Mouse (Mus musculus) cerebellum, postnatal 14 days (tissue): Measurements from ENCODE around the gene Chchd5.

ENCODE experiments used
- DNase-seq, 2 experiments: peaks; one replicate each; pipeline ENCODE4 v3.0.0; 2021; ENCODE audit warnings: mixed read lengths in 2 of 2

Chchd5 gene

DNA sequence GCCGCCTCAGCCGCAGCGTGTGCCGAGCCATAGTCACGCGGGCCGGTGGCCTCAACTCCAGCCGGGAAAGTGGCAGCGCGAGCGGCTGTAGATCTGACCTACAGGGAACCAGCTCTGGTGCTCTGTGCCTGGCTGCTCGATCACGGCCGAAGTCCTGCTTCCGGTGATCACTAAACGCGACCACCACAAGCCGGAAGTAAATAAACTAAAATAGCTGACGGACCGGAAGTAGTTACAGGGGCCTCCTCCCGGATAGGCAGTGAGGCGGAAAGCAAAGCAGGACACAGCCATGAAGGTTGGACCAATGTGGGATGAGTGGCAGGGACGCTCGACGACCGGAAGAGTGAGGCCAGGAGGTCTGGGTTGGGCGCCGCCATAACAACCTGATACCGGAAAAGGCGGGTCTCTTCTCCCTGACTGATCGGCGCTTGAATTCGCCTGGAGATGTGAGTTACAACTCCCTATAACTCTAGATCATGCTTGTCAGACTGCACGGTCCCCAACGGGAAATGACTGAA, at the start of gene Chchd5:
TSS of gene Chchd5 (plus strand) at position 289 of the 518 bp plus-strand sequence.
- peak; percentile 94 to 95 for DNase-seq

DNA sequence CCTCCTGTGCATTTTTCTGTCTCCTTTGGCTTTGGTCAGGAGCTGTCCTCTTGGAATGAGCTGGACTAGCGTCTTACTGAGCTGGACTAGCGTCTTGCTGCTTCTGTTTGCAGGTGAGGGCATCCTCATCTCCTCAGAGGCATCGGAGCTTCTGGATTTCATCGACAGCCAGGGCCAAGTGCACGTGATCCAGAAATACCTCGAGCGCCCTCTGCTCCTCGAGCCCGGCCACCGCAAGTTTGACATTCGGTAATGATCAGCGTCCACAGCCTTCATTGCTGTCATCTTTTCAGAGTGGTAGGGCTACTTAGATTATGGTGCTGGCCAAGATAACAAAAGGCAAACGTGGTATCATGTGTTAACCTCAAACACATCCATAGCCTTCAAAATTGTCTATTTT, 48.4 kb upstream of the Chchd5 start:
- peak; percentile 31 to 50 for DNase-seq

DNA sequence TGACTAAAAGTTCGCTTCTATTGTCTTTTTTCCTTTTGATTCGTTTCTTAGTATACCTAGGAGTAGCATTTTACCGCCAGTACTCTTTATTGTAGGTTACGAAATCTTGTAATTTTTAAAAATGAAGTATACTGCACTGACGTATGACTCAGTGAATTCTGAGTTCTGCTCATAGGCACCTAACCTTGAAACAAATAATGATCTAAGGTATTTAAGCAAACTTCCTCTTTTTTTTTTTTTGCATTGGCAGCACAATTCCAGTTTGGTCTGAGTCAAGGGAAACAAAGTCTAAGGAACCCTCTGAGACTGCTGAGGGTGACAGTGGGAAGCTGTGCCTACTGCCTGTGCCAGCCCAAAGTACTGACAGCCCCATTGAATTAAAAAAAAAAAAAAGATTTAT, 46.0 kb upstream of the Chchd5 start:
- DNase-seq: no peak

DNA sequence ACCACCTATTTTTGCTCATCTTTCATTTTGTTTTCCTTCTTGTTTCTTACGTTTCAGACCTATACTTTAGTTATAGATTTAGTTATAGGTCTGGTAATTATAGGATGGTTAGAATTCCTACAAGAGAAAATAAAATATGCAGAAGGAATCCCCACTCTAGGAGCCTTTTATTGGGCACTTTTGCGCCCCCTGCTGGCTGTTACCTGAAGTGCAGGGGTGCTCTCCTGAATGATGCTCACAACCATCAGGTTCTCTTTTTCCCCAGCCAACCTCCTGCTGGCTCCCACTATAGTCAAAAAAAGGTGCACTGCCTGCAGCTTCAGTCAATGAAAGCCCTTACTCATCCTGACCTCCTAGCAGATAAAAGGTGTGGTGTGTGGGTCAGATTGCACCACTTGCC, 44.5 kb upstream of the Chchd5 start:
- DNase-seq: peak; percentile 41 to 68

DNA sequence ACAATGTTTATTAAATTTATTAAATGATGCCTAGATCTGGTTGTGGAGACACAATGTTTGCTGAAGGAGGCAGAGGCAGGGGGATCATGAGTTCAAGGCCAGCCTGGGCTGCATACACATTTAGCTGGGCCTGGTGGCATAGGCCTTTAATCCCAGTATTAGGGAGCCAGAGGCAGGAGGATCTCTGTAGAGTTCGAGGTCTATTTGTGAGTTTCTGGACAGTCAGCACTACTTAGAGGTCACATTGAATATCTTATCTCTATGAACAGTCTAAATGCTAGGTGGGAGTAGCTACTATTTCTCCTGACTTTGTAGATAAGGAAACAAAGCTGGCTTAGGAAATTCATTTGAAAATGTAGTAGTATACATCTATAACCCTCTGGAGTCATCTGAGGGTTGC, 42.0 kb upstream of the Chchd5 start:
- DNase-seq: no peak

DNA sequence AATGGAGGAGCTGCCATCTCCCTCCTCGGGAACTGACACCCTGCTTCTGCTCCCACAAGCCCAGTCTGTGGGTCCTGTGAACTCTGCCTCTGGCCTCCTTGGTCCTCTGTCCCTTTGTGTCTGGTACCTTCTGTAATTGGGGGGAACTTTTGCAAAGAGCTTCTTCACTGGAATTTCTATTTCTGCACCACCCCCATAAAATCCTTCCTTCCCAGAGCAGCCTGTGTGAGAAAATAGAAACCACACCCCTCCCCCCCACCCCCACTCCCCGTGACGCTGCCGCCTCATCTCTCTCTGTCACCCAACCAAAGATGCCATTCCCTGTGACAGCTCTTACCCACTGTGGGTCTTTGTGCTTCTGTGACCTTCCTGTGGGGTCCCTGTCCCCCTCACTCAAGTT, 39.1 kb upstream of the Chchd5 start:
- DNase-seq: no peak

DNA sequence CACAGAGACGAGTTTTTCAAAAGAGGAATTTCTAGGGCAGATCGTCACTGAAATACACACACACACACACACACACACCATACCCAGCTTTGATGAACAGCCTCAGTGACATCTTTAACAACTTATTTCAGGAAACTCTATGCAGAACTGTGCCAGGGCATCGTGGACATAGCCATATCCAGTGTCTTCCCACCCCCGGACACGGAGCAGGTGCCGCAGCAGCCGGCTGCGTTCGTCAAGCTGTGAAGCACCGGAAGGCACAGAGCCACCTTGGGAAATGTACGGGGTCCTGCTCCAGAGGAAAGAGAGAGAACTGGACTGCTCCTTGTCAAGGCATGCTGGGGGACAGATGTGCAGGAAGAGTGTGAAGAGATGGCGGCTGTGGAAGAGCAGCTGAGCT, 36.7 kb upstream of the Chchd5 start:
- DNase-seq: no peak

DNA sequence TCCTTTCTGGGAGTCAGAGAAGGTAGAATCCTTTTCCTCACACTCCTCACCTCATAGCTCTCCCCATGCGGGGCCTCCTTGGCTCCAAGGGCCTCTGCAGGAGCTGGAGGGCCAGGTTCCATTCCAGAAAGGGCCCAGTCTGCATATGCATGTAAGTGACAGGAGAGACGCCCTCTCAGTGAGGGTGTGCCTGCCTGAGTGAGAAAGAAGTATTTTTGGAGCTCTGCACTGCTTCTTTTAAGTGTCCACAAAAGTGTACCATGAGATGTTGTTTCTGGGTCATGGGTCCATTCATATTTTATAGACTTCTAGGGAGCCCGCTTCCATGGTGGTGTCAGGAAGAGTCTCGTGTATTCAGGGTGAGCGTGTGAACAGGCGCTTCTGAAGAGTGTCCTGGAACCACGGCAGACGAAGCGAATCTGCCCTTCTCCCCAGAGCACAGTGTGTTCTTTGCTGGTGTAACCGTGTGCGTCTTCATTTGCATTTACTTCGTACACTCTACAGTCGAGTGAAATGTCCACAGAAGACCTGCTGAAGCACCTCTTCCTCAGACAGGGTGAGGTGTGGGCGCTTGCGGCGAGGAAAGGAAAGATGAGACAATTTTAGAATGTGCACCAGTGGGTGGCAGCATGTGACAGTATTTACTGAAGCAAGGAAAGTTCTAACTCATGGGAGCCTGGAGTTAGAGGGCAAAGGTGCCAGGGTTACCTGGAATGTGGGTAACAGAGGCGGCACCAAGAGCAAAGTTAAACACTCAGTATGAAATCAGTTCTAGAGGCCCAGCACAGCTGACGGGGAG, 35.4 kb upstream of the Chchd5 start:
- DNase-seq: no peak

DNA sequence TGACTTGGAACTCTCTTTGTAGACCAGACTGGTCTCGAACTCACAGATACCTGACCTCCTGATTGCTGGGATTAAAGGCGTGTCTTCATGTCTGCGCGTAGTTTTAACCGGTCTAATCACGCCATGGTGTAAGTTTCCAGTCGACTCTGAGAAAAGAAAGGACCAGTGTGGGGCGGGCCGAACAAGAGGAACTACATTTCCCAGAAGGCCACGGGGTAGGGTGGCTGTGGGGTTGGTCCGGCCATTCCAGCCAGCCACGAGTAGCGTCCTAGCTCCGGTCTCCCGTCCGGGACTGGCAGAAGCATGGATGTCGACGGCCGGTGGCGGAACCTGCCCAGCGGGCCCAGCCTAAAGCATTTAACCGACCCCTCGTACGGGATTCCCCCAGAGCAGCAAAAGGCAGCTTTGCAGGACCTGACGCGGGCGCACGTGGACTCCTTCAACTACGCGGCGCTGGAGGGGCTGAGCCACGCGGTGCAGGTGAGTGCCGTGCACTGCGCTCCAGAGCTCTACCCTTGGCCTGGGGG, 28.7 kb upstream of the Chchd5 start, which contains the start of gene Polr1b:
TSS of gene Polr1b (plus strand) at position 212 of the 527 bp plus-strand sequence.
- DNase-seq: peak; percentile 92 to 94

DNA sequence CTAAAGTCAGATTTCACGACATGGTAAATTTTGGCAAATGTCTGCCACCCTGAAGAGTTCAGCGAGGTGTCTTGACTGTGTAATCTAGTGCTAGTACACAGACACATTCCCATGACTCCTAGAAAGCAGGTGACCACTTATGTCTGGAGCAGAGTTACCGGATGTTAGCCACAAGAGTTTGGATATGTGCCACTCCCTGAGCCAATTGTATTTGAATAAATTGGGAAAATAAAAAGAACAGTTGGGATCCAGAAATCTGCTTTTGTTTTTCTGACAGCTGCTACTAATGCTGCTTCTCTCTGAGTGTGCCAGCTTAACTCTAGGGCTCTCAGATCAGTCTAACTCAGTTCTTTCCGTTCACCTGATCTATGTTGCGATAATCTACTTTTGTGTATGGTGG, 16.6 kb upstream of the Chchd5 start:
- no peak for DNase-seq

DNA sequence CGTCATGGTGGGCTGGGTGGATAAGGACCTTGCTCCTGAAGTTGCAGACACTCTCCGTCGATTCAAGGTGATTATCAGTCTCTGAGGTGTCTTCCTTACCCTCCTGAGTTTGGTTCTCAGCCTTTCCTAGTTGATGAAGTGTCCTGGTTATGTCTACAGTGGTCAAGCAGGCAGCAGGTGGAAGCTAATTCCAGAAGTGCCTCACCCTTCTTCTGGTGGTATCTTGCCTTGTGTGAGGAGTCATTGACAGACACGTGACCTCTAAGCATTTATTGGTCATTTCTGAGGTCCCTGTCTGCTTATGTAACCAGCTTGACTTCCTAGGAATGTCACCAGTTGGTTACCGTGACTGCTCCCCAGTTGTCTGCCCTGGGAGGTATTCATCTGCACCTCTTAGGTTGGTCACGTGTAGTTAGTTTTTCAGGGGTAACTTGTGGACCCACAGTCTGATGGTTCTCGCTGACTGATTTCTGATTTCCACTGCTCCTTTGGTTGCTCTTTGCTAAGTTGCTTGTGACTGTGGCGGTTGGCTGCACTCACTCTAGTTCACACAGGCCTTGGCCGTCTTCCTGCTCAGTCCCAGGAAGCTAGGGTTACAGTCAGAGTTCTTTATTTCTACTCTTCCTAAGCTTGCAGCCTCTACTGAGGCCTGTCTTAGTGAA, 13.7 kb upstream of the Chchd5 start:
- no peak for DNase-seq

DNA sequence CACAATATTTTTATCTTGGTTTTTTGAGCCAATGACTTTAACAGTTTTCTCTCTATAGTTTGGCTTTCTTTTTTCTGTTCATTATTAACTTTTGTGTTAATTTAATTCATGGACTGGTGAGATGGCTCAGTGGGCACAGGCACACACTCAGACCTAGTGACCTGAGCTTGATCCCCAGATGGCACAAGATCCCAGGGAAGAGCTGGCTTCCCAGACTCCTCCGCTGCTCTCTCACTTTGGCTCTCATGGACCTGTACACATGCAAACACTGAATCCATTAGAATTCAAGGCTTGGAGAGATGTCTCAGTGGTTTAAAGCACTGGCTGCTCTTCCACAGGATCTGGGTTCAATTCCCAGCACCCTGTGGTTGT, 13.1 kb upstream of the Chchd5 start:
- no peak for DNase-seq

DNA sequence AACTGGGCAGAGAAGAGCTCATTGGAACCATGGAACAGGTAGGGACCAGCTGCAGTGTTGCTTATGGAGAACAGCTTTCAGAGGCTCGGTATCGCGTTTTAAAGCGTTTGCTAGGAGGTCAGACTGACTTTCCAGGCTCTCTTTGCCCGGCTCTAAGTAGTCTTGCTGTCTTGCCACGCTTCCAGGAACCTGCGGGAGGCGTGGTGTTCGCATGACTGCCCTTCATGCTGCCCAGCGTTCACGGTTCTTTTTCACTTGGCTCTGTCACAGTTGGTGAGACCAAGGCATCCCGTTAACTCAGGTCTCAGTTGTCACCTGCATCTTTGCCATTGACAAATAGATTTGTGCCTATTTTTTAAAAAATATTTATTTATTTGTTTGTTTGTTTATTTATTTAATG, 11.4 kb upstream of the Chchd5 start:
- DNase-seq: no peak

DNA sequence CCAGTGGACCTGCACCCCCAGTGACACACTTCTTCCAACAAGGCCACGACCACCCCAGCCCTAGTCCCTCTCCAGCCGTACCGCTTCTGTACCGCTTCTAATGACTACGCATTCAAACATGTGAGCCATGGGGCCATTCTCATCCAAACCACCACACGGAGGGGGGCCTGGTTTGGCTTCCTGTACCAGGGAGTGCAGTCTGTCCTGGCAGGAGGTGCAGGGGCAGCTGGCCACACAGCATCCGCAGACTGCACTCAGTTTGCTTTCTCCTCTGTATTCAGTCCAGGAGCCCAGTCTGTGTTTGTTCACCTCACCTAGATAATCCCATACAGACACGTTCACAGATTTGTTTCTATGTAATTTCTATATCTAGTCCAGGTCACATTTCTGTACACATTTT, 7.5 kb upstream of the Chchd5 start:
- peak in 1 of 2 experiments; percentile 30 for DNase-seq

DNA sequence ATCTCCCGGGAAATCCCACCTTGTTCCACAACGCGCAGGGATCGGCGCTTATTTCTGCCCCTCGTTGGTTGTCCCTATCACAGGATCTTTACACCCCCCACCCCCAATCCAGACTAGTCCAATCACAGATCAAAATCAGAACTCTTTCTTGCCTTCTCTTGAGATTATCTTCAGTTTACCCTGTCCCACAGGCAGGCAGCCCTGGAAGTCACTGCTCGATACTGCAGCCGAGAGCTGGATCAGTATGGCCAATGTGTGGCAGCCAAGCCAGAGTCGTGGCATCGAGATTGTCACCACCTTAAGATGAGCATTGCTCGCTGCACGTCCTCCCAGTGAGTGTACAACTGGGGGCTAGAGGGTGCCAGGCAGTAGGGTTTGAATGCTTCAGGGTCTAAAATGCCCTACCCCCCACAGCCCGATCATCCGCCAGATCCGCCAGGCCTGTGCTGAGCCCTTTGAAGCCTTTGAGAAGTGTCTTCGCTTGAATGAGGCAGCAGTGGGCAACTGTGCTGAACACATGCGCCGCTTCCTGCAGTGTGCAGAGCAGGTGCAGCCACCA, 566 bp downstream of the Chchd5 start:
- DNase-seq: peak in 1 of 2 experiments; percentile 54

DNA sequence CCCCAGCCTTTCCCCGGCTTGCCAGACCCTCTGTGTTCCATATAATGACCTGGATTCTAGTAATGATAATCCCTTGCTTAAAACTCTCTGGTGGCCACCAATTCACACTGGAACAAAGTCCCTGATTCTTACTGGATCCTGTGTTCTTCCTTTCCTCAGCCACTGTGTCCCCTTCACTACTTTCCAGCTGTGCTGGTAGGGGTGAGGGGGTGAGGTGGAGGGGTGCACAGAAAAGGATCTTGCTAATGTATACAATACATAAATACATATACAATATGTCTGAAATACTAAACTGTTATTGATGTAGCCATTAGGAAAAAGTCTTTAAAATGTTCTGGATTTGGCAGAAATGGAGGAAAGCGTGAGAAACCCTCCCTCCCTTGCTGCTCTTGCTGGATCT, 1.3 kb downstream of the Chchd5 start:
- no peak for DNase-seq

DNA sequence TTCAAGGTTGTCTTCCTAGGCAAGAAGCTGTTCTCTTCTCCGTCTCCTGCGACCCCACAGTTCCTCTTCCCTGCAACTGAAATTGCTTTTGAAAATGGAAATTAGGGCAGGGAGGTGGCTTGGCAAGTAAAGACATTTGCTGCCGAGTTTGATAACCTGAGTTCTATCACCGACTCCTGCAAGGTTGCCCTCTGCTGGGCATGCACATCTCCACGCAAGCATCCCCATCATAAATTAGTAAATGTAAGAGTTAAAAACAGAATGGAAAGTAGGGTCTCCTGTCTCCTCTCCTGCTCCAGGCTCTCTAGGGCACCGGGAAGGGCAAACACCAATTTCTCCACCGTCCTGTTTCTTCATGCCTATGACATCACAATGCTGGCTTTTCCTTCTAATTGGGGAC, 2.7 kb downstream of the Chchd5 start:
- no peak for DNase-seq

DNA sequence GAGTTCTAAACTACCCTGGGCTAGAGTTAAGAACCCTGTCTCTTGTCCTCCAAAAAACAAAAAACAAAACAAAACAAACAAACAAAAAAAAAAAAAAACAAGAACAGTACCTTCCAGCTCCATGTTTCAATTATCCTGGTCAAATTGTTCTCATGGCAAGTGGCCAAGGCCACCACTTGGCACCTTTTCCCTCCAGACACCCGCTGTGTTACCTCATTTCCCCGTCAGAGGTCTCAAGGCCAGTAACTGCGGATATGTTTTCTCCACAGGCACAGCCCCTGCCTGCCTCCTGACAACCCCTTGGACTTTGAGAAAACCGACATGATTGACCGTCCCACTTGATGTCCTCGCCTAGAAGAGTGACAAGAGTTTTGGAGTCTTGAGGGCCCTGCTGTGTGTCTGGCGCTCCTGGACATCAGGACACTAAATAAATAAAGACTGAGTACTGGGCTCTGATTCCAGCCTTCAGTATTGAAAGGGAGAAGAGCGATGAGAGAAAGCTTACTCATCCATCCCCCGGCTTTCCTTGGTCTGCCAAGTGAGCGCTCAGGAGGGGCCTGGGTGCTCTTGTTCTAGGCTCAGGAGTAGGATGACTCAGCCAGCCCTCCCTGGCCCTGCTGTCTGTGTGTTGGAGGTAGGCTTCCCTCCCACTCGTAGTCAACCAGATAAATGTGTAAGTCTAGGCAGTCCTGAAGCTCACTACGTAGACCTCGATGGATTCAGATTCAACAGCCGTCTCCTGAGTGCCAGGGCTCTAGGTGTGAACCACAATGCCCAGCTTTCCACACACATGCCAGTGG, 3.7 kb downstream of the Chchd5 start:
- peak; percentile 37 to 45 for DNase-seq

DNA sequence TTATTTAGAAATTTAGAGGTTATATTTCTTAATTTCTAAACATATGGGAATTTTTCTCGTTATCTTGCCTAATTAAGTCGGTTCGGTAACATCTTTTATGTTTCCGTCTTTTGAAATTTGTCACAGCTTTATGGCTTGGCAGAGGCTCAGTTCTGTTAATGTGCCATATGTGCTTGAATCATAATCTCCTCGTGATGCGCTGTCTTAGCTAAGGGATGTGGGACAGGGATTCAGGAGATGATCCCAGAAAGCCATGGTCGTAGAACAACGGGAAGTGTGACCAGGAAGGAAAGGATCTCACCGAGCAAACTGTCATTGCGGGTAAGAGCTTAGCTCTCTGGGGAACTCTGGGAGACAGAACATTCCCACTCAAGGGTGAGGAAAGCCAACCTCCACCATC, 10.4 kb downstream of the Chchd5 start:
- peak; percentile 37 to 51 for DNase-seq

DNA sequence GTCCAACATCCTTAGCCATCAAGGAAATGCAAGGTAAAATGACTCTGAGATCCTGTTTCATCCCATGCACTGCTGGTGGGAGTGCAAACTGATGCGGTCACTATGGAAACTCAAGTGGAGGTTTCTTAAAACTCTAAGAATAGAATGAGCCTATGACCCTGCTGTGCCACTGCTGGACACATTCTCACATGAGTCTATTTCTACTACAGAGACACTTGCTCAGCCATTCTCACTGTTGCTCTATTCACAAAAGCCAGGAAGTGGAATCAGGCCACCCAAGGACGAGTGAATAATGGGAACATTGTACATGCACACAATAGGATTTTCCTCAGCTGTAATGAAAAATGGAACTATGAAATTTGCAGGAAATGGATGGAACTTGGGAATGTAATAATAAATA, 19.3 kb downstream of the Chchd5 start:
- no peak for DNase-seq

DNA sequence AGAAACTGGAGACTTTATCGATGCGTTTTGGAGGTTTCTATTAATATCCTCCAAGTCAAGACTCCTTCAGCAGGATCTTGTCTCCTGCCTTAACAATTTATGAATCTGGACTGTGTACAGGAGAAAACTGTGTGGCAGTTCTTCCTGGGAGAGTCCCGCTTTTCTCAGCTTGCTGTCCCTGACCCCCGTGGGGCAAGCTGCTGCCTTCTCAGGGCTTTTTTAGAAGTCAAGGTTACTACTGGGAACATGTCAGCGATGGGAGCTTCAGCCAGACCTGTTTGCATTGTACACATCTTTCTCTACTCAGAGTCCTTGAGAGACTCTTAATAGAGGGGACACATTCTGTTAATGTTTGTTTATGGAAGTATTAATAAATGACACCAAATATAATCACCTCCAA, 20.9 kb downstream of the Chchd5 start:
- no peak for DNase-seq

DNA sequence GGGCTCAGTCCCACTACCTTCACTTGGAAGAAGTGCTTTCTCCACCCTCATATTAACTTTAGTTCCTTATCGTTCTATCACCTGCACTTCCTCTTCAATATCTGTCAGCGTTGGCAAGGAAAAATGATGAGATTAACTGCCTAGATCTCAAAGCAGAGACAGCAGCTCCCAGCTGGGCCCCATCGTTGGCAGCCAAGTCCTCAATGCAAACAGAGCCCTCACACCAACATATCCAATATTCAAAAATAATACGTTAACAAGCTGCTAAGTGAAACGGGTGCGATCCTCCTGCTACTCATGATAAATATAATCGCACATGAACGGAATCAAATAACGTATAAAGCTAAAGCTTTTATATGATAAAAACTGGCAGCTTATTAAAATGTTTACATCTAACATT, 21.6 kb downstream of the Chchd5 start:
- DNase-seq: no peak

DNA sequence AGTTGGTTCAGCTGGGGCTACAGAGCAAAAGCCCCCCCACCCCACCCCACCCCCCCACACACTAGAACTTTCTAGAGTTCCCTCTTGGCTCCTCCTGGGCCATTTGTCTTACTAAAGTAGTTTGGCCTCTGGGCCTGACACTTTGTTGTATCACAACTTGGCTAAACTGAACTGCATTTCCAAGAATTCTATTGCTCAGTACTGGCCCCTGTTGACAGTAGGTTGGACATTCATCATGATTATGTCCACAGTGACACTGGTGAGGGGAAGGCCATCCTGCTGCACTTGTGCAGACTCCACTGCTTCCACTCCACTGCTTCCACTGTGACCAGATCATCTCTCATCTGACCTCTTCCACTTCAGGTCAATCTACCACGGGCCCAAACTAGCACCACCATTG, 23.3 kb downstream of the Chchd5 start:
- no peak for DNase-seq
